Mouse (Mus musculus) spleen, adult 2 months (tissue): ENCODE results near the gene Bsn.

Source experiments
- CTCF ChIP-seq: fragments of 200-500 bp; IDR thresholded peaks from 2 replicates; pipeline ENCODE4 v1.5.1; 2011; ENCODE audit warnings: mild to moderate bottlenecking, inconsistent platforms; ENCODE audit not compliant: insufficient read depth, insufficient read length, insufficient replicate concordance; ENCODE audit errors: extremely low read depth
- POLR2A ChIP-seq: fragments of 200-500 bp; IDR thresholded peaks from 2 replicates; pipeline ENCODE4 v1.6.1; 2011; ENCODE audit warnings: low read depth, low read length, inconsistent platforms

DNA sequence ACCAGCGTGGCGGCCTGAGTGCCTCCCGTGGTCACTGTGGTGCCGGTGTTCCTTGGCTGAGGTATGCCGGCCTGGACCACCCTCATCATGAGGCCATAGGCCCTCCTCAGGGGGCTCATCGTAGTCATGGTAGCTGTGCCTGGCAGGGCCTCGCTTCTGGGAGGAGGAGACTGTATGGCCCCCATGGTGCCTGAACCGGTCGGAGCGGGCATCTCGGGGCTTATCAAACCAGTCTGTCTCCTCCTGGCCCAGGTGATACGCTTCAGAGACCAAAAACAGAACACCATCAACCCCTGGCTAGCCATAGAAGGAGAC lies 84.7 kb downstream of the Bsn start:
- no peak for TF ChIP-seq CTCF
- TF ChIP-seq POLR2A: no peak
